Mouse (Mus musculus) cerebellum, adult 2 months (tissue): ENCODE measurements around the gene Dido1.

Experiments
- CTCF ChIP-seq: fragments of 200-500 bp; IDR thresholded peaks from 2 replicates; pipeline ENCODE4 v1.5.1; 2011; ENCODE audit warnings: low read depth, mild to moderate bottlenecking, control low read depth, low read length, moderate library complexity, borderline replicate concordance; ENCODE audit not compliant: insufficient read depth
- POLR2A ChIP-seq: fragments of 200-500 bp; IDR thresholded peaks from 2 replicates; pipeline ENCODE4 v1.6.1; 2011; ENCODE audit warnings: low read length, control low read depth, borderline replicate concordance; ENCODE audit not compliant: insufficient read depth

- TF ChIP-seq POLR2A (no peak), CTCF (no peak)
Observed at GRCm38 (mm10) chr2:180705066-180705465, 4.7 kb downstream of the Dido1 start.
